Mouse (Mus musculus) embryo, embryonic 10 days (tissue): ENCODE measurements at regions not wholly inside any gene's neighbourhood (a gene's known extent, or its start where the extent isn't known, plus 50 kb on each side); places are given as distances from the start of the nearest gene placed in this dataset.

Source experiments
- DNase-seq: peaks from one replicate; pipeline ENCODE4 v3.0.0-alpha.2; 2015; ENCODE audit warnings: low spot score

DNA sequence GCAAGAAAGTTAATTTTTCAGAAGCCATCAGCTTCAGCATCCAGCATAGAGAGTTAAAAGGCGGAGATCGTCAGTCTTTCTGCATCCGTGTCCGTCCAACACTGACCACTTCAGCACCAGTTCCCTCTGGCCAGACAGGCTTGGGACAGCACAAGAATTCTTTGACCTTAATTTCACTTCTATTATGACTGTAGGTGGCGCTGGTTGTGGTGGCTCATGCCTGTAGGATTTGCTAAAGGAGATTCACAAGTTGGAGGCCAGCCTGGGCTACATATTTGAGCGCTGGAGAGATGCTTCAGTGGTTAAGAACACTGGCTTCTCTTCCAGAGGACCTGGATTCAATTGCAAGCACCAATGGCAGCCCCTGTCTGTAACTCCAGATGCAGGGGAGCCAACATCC, 66.0 kb downstream of the Amer2 start:
- peak; percentile 51 for DNase-seq

DNA sequence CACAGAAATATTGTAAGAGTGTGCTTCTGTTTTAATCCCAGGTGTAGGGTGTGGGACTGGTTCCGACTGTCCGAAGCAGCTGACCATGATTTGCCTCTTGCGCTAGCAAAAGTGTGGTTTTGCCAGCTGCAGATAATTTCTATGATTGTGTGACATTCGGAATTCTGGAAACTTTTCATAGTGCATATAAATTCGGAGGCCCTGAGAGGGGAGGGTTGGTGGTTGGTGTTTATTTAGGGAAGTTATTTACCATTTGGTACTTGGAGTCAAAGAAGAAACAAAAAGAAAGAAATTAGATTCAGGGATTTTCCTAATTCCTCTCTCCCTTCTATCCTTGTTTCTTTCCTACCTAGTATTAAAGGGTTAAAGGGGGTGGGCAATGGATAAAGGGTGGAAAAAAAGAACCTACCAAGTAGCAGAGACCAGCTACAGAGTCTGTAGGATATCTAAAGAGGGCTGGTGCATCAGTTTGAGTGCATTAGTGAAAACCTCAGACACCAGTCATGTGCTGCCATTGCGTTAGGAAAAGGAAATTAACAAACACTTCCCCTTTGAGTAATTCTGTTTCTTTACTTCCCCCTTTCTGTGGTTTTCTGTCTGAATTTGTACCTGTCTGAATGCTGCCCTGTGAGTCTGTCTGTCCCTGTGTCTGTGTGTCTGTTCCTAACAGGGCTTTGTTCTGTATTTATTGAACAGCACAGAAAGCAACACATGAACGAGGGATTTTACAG, 70.9 kb downstream of the Amer2 start:
- no peak for DNase-seq

DNA sequence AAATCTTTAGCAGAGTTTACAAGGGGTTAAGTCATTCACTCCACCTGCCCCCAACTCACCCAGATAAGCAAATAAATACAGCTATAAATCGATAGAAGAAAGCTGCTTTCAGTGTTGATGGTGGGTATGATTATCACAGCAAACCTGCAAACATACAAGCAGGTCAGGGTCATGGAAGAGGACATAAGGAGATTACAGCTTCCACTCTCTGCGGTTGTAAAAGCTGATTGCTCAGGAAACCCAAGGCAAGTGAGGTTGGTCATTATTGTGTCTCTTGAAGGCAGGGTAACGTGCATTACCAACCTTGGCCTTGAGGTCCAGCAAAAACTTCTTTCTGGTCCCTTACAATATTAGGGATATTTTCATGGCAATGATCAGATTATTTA, 71.5 kb downstream of the Amer2 start:
- no peak for DNase-seq

DNA sequence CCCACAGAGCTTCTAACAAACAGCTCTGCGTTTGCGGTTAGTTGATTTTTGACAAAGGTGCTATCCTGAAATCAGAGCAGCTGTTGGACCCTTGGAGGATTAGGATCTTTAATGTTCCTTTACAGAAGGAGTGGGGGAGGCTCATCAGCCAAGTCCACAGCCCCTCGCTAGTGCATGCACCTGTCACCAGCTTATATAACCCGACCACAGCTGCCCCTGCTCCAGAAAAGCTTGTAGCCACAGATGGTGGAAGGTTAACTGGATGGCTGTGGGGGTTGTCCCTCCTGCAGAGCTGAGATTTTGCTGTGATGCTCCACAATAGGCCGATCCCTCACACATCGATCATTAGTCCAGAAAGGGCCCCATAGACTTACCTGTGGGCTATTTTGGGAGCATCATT, 73.0 kb downstream of the Amer2 start:
- no peak for DNase-seq

DNA sequence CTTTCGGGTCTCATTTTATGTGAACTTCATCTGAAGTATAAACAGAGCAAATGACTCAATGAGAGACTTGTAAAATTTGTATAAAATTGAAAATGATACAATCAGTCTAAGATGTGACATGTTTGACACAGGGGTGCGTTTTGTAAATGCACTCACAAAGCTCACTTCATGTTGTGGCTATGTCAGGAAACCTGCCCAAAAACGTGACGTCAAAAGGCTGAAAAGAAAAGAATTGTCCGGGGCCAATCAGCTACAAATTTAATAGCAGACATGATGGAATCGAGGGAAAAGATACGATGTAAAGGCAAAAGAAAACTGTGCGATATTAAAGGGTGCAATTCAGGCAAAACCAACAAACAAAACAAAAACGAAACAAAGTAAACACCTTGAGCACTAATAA, 78.2 kb downstream of the Amer2 start:
- no peak for DNase-seq

DNA sequence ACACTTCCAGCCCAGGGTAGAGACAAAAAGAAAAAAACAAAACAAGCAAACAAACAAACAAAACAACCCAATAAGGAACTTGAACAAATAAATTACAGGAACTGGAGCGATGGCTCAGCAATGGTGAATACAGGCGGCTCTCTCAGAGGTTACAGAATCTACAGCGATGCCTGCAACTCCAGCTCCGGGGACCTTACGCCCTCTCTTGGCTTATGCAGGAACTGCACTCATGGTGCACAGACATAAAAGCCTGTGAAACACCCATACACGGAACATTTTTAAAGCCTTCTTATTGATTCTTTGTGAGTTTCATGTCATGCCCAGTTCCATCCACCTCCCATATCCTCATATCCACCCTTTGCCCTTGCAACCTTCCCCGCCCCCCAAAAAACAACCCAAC, 78.6 kb downstream of the Amer2 start:
- no peak for DNase-seq

DNA sequence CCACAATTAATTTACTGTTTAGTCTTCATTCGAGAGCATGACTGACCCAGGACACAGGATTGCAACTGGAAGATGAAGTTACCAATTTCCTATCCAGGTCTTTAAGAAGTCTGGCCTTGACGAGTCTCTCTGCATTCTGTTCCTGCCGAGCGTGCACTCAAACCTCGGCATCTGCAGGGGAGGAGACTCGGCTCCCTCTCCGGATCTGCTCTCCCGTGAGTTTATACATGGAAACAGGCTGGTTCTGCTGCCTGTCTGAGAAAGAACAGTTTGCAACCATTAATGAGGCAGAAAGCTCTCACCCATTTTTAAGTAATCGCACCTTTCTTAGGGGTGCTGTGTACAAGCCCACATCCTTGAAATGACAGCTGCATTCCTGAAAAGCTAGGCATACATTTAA, 83.7 kb downstream of the Amer2 start:
- DNase-seq, result no peak

DNA sequence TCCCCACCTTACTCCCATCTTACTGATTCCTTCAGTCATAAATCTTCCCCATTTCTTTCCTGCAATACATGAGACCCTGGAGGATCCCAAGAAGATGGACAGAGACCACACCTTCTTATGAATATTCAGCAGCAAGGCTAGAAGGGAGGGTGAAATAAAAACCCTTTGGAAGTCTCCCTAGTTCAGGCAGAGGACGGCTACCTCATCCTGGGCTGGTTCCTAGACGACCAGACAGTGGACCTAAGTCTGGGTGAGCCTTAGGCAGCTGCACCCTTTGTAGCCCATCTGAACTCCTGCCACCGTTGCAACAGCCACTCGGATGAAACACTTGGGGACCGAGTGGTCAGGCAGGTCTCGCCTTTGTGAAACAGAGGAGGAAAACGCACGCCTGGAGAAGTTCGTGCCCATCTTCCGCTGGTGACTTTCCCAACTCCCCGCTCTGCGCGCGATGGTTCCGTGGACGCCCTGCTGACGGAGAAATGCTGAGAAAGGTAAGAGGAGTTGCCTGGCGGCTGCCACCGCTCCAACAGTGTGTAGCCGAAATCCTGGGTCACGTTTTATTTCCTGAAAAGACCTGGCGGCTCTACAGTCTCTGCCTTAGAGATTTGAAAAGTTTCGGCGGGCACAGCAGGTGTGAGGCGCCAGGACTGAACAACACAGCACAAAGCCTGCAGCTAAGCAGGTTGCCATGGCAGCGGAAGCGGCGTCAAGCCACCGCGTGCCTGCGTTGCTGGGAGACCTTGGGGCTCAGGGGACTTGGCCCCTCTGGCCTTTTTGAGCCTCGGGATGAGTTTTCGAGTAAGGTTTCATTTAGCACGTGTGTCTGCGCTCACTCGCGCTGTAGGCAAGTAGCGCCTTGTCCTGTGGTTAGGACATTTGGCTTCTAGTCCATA, 112.2 kb downstream of the Amer2 start:
- DNase-seq, result peak; percentile 96

DNA sequence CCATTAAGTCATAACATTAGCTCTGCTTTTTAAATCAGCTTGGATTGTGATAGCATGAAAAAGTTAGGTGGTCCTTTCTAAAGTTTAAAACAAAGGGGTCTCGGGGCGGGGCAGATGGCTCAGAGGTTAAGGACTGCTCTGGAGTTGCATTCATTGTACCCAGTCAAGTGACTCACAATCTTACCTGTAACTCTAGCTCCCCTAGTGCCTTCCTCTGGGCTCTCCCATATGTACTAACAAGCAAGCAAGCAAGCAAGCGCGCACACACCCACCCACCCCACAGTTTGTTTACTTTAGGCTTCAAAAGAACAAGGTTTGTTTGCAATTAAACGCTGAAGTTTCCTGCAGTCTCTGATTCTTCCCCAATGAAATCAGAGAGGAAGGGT, 112.8 kb downstream of the Amer2 start:
- peak; percentile 49 for DNase-seq

DNA sequence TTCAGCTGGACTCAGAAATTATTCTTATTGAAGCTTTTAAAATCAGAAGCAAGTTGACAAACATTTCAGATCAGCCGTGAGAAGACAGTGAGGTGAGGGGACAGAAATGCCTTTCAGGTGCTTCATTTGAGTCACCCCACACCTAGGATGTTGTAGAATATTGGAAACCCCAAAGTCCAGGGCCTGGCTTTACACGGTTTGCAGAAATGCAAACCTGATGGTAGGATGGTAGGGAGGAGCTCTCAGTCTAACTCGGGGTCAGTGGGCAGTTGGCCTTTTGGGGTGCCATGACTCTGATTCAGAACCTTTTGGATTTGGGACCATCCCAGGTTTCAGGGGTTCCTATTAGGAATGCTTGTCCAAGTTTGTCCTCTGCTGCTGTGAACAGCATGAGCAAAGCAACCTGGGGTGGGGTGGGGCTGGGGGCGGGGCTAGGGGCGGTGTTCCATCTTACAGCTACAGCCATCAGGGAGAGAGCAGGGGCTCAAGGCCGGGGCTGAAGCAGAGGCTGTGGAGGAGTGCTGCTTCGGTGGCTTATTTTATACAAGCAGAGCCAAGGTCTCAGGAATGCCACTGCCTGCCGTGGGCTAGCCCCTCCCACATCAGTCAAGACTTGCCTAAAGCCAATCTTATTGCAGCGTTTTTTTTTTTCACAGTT, 113.3 kb downstream of the Amer2 start:
- DNase-seq, result peak; percentile 50

DNA sequence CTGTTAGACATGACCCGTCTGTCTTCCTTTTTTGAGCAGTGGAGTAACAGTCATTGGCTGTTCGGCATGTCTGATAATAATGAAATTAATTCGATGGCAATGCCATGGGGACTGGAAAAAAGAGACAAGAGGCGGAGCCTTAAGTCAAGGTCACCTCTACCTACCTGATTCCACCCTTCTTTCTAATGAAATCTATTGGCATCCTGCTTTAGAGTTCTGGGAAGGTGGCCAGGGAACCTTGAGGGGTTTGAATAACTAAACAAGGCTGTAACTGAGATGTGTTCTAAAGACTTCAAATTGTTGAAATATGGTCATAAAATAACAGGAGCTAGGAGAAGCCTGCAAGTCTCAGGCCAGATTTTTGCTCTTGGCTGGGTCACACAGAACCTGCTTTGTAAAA, 116.1 kb downstream of the Amer2 start:
- no peak for DNase-seq

DNA sequence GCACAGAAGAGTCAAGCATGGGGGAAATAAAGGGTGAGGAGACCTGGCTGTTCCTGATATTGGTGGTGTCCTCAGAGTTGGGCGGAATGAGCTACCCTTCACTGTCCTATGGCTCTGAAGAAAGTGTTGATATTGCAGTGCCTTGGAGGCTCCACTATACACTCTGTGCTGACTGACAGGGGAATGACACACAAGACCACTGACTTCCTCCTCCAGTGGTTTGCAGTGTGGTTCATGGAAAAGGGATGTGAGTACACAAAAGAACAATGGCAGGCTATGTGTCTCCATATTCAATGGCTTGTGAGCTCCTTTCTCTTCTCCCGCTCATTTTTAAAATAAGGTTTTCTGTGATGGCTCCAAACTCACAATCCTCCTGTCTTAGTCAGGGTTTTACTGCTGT, 117.8 kb downstream of the Amer2 start:
- no peak for DNase-seq

DNA sequence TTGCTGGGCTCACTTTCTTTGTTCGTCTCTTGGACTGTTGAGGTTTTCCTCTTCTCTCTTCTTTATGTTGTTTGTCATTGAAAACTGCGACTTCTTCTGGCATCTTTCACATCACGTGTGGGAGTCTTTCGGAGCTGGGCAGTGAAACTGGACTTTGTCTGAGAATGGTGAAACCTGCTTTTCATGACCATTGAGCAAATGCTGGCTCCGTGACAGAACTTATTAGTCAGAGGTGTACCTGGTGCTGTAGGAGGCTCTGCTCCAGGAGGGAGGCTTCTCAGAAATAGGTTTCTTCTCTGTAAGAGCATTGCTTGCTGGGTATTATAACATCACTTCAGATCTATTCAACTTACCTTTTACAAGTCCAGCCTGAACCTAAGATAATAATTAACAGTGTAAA, 122.4 kb downstream of the Amer2 start:
- no peak for DNase-seq

DNA sequence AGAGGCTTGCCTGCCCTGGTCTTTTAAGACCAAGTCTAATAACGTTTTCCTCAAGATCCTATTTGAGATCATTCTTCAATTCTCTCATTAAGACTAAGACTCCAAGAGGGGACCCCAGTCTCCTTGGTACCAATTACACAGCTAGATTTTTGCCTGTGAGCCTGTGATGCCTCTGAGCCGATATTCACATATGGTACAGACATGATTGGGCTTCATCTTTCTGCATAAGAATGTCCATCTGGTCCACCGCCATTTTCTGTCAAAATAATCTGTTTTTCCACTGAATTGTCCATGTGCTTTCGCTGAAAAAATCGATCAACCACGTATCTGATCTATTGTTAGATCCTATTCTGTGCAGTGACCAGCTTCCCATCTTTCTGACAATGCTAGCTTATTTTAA, 129.5 kb downstream of the Amer2 start:
- no peak for DNase-seq

DNA sequence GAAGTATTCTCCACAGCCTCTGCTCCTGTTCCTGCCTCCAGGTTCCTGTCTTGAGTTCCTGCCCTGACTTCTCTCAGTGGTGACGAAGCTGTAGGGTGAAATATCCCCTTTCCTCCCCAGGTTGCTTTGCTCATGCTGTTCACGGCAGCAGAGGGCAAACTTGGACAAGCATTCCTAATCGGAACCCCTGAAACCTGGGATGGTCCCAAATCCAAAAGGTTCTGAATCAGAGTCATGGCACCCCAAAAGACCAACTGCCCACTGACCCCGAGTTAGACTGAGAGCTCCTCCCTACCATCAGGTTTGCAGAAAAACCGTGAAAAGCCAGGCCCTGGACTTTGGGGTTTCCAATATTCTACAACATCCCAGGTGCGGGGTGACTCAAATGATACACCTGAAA, 128.7 kb upstream of the Spata13 start:
- no peak for DNase-seq

DNA sequence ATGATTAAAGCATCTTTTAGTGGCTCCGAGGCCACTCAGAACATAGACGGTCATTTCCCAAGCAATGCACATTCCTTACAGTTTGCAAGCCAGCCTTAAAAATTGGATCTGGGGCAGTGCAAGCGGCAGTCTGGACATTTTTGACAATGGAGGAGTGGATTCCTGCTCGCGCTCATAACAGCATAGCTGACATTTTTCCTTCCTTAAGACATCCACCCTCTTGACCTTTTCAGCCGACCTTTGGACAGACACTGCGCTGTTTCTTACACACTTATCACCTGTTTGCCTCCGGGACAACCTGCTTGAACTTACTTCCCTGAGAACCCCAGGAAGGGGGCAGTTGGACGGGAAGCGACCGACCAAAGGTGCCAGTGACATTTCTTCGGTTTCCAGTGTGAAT, 127.5 kb upstream of the Spata13 start:
- peak; percentile 23 for DNase-seq

DNA sequence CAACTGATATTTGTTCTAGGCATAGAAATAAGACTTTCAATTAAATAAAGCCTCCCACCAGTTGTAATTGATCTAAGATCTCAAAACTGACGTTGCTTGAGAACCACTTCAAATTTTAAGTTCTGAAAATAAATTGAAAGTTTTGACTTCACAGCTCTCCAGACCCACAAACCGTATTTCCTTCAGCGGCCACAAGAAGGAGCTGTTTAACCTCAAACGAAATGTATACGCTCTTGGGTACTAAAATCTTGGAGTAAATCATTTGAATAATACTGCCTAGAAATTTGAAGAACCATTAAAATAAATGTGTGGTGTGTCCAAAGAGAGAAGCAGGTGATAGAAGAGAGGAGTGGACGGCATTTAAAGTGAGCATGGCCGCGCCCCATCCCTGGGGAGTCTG, 120.2 kb upstream of the Spata13 start:
- peak; percentile 74 for DNase-seq

DNA sequence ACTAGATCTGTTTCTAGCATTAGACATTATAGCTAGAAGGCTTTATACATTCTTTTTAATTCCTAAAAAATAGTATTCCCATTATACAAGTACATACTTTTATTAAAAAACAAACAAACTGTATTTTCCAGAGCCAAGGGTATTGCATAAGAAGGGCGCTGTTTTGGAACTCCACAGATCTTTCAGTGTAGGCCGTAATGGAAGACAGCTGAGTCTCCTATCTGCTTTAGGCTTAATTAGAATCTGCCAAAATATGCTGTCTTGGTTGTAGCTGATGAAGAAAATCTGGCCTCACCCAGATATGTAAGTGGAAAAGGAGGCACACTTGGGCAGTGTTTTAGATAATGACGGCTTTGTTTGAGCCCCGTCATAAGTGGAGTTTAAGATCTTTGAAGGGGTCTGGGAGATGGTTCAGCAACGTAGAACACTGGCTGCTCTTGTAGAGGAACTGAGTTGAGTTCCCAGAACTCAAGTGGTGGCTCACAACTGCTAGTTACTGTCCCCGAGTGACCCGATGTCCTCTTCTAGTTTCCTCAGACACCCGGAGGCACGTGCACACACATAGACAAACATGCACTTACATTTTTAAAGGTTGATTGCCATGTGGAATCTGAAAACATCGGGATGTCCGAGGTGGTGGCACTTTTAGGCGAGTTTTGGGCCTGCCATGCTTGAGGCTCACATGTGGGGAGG, 118.6 kb upstream of the Spata13 start:
- no peak for DNase-seq

DNA sequence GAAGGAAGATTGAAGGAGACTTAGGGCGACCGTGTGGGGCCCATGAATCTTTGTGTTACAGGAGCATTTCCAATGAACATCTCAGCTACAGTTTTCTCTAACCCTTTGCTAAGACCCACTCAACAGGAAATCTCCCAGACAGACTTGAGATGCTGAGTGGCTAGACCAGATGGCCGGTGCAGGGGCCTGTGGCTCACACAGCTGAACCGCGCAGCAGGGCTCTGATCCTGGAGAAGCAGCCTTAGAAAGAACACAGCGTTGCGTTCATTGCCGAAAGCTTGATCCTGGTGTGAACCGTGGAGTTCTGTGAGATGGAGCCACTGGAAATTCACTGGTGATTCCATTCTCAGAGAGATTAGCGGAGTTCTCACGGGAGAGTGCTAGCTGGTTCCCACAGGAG, 115.9 kb upstream of the Spata13 start:
- DNase-seq, result no peak

DNA sequence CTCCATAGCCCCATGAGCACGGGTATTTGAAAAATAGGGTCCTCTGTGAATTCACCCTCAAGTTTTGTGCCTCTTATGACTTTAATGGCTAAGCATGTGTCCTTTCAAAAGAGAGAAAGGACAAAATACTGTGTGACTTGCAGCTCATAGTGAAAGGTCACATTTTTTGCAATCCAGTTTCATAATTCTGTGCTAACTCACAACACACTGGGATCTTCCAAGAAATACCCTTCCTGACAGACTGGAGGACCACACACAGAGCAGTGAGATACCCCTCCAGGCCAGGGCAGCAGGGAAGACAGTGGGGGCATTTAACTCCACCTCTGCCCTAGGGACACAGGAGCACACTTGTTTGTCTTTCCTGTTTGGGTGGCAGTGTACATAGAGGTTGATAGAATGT, 110.8 kb upstream of the Spata13 start:
- no peak for DNase-seq

DNA sequence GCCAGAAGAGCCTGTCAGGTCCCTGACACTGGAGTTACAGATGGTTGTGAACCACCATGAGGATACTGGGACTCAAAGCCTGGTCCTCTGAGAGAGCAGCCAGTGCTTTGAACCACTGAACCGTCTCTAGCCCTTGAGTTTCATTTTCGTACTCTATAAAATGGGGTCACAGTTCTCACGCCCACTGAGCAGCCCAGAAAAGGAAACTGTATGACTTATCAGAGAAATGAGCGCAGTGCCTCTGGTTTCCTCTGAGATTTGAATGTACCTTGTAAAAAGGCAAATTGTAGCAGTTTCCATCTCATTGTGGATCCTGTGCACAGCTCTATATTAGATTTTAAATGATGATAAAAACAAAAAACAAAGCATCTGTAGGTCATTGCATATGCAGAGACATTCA, 108.9 kb upstream of the Spata13 start:
- no peak for DNase-seq

DNA sequence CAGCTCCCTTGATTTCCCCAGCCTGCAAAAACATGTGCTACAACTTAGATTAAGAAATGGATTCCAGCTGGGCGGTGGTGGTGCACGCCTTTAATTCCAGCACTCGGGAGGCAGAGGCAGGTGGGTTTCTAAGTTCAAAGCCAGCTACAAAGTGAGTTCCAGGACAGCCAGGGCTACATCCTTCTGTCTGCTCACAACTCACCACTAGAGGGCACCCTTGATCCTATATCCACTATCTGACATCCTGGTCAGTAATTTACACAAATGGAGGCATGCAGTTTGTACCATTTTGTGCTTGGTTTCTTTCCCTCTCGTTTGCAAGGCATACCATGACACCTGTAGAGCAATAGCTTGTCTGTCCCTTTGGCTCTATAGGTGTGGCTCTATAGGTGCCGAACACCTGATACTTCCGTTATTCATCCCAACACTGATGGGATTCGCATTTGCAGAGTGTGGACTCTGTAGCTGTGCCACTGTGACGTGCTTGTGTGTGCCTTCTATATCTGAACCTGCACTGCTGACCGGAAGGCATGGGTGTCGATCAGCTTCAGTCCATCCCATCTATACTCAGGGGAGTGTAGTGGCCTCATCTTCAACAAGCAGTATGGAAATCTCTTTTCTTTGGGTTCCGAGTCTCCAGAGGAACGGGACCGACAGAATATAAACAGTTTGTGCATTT, 108.4 kb upstream of the Spata13 start:
- DNase-seq, result peak; percentile 90
